Mouse (Mus musculus): ENCODE measurements around the gene Actr1b. TPM values are rescaled to one million over a fixed set of nuclear protein-coding genes. Genes with fewer than 3 reads are reported as not detected.

Gene Actr1b
- total and polyA plus RNA-seq, 3 experiments: 89.8 to 98.1 (median 94.8) TPM

- peak overlapping the region; percentile 96 for H3K4me3 ChIP-seq
- H3K27ac ChIP-seq: peak overlapping the region; percentile 94
- under 1% methylated on average over 33 of the region's 33 CpGs for WGBS
- H3K9ac ChIP-seq (ENCODE audit: low read depth, low read length): peak overlapping the region; percentile 89
- DNase-seq: peak in 1 of 2 experiments; percentile 40
- H3K4me1 ChIP-seq (ENCODE audit: control insufficient read depth, insufficient read depth, low read length): peaks cover 9% of the 10 kb centered on the region
- peaks cover 1% of the 10 kb centered on the region for H3K79me2 ChIP-seq (replicated peaks; ENCODE audit: control insufficient read depth, insufficient read depth, low read length)
- TF ChIP-seq EP300 (IDR thresholded peaks at IDR 0.05; ENCODE audit: insufficient read depth, low read depth, low read length) (no peak), CTCF (IDR thresholded peaks at IDR 0.05) (peak; percentile 62)
- H3K27me3 ChIP-seq (ENCODE audit: control insufficient read depth, insufficient read depth, low read length): no peaks in the 10 kb centered on the region
- H3K36me3 ChIP-seq (ENCODE audit: control insufficient read depth, insufficient read depth, low read length): no peaks in the 10 kb centered on the region
- intact Hi-C loops (cut with DNase I): loop anchor here (1.0 kb wide), 1 partner anchor 17 kb away; no protein-coding TSS in a partner anchor
Measured at GRCm38 (mm10) chr1:36709055-36709853, 5.0 kb downstream of the Actr1b start.

- Histone ChIP-seq H3K27me3 (ENCODE audit: control insufficient read depth, insufficient read depth, low read length) (no peaks in the 10 kb centered on the region), H3K27ac (no peak overlapping the region; the same call in 1 of the 2 replicates), H3K4me3 (peak overlapping the region; percentile 96), H3K36me3 (ENCODE audit: control insufficient read depth, insufficient read depth, low read length) (no peaks in the 10 kb centered on the region), H3K4me1 (ENCODE audit: control insufficient read depth, insufficient read depth, low read length) (peaks cover 9% of the 10 kb centered on the region), H3K9ac (ENCODE audit: low read depth, low read length) (peak overlapping the region; percentile 89), H3K79me2 (replicated peaks; ENCODE audit: control insufficient read depth, insufficient read depth, low read length) (peaks cover 1% of the 10 kb centered on the region)
- intact Hi-C loops (cut with DNase I): loop anchor here (1.0 kb wide), 1 partner anchor 16 kb away; no protein-coding TSS in a partner anchor
- TF ChIP-seq CTCF (IDR thresholded peaks at IDR 0.05) (no peak), POLR2A (IDR thresholded peaks at IDR 0.05; ENCODE audit: insufficient read depth, low read depth, low read length) (no peak), EP300 (IDR thresholded peaks at IDR 0.05; ENCODE audit: insufficient read depth, low read depth, low read length) (no peak)
- DNase-seq: no peak
- 84% methylated on average over 1 of the region's 1 CpGs for WGBS
Measured at GRCm38 (mm10) chr1:36708626-36709025, 5.6 kb downstream of the Actr1b start.

DNA sequence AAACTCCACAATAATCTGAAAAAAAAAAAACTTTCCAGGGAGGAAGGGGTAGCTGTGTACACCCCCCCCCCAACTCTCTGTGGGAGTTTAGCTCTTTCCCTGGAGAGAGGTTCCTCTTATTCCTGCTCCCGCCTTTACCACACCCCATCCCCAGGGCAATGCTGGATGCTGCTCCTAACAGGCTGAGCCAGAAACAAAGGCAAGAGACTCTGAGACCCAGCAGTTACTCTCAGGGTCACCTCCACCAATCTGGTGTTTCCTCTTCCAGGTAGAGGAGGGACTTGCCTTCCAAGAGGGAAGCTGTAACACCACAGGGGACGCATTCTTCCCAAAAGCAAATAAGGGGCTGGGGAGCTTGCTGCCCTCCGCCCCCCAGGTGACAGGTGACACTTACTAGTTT, 6.4 kb downstream of the Actr1b start:
- no peak overlapping the region for H3K4me3 ChIP-seq
- H3K36me3 ChIP-seq (ENCODE audit: control insufficient read depth, insufficient read depth, low read length): no peaks in the 10 kb centered on the region
- no peak for DNase-seq
- H3K9ac ChIP-seq (ENCODE audit: low read depth, low read length): no peak overlapping the region
- 79% methylated on average over 3 of the region's 3 CpGs for WGBS
- H3K27ac ChIP-seq: no peak overlapping the region
- TF ChIP-seq POLR2A (IDR thresholded peaks at IDR 0.05; ENCODE audit: insufficient read depth, low read depth, low read length): no peak
- TF ChIP-seq CTCF (IDR thresholded peaks at IDR 0.05): no peak
- no peak for TF ChIP-seq EP300 (IDR thresholded peaks at IDR 0.05; ENCODE audit: insufficient read depth, low read depth, low read length)
- intact Hi-C loops (cut with DNase I): no loop called here
- no peaks in the 10 kb centered on the region for H3K27me3 ChIP-seq (ENCODE audit: control insufficient read depth, insufficient read depth, low read length)
- H3K79me2 ChIP-seq (replicated peaks; ENCODE audit: control insufficient read depth, insufficient read depth, low read length): peaks cover 1% of the 10 kb centered on the region
- H3K4me1 ChIP-seq (ENCODE audit: control insufficient read depth, insufficient read depth, low read length): peaks cover 9% of the 10 kb centered on the region

GRCm38 (mm10) chr1:36707166-36707565, 7.1 kb downstream of the Actr1b start:
- no peaks in the 10 kb centered on the region for H3K27me3 ChIP-seq (ENCODE audit: control insufficient read depth, insufficient read depth, low read length)
- WGBS: 67% methylated on average over 2 of the region's 2 CpGs
- no peaks in the 10 kb centered on the region for H3K36me3 ChIP-seq (ENCODE audit: control insufficient read depth, insufficient read depth, low read length)
- peaks cover 1% of the 10 kb centered on the region for H3K79me2 ChIP-seq (replicated peaks; ENCODE audit: control insufficient read depth, insufficient read depth, low read length)
- DNase-seq: no peak
- H3K27ac ChIP-seq: no peak overlapping the region
- H3K4me1 ChIP-seq (ENCODE audit: control insufficient read depth, insufficient read depth, low read length): peaks cover 9% of the 10 kb centered on the region
- intact Hi-C loops (cut with DNase I): no loop called here
- no peak overlapping the region for H3K4me3 ChIP-seq
- TF ChIP-seq EP300 (IDR thresholded peaks at IDR 0.05; ENCODE audit: insufficient read depth, low read depth, low read length) (no peak), CTCF (IDR thresholded peaks at IDR 0.05) (no peak), POLR2A (IDR thresholded peaks at IDR 0.05; ENCODE audit: insufficient read depth, low read depth, low read length) (no peak)
- H3K9ac ChIP-seq (ENCODE audit: low read depth, low read length): no peak overlapping the region

GRCm38 (mm10) chr1:36697030-36697429, 17.2 kb downstream of the Actr1b start:
- Histone ChIP-seq H3K36me3 (ENCODE audit: control insufficient read depth, insufficient read depth, low read length) (no peaks in the 10 kb centered on the region; the same call in none of the 2 replicates), H3K4me1 (ENCODE audit: control insufficient read depth, insufficient read depth, low read length) (peaks cover 2% of the 10 kb centered on the region; the same call in 1 of the 2 replicates), H3K27ac (no peak overlapping the region), H3K79me2 (replicated peaks; ENCODE audit: control insufficient read depth, insufficient read depth, low read length) (no peaks in the 10 kb centered on the region), H3K27me3 (ENCODE audit: control insufficient read depth, insufficient read depth, low read length) (no peaks in the 10 kb centered on the region), H3K9ac (ENCODE audit: low read depth, low read length) (no peak overlapping the region), H3K4me3 (no peak overlapping the region)
- DNase-seq: no peak
- intact Hi-C loops (cut with DNase I): loop anchor here (10.0 kb wide), 1 partner anchor 342 kb away; no protein-coding TSS in a partner anchor
- 65% methylated on average over 5 of the region's 5 CpGs for WGBS
- TF ChIP-seq POLR2A (IDR thresholded peaks at IDR 0.05; ENCODE audit: insufficient read depth, low read depth, low read length) (no peak), EP300 (IDR thresholded peaks at IDR 0.05; ENCODE audit: insufficient read depth, low read depth, low read length) (no peak), CTCF (IDR thresholded peaks at IDR 0.05) (no peak)

GRCm38 (mm10) chr1:36696411-36696810, 17.8 kb downstream of the Actr1b start:
- Histone ChIP-seq H3K4me3 (no peak overlapping the region), H3K27me3 (ENCODE audit: control insufficient read depth, insufficient read depth, low read length) (no peaks in the 10 kb centered on the region), H3K4me1 (ENCODE audit: control insufficient read depth, insufficient read depth, low read length) (peaks cover 2% of the 10 kb centered on the region; the same call in 1 of the 2 replicates), H3K36me3 (ENCODE audit: control insufficient read depth, insufficient read depth, low read length) (no peaks in the 10 kb centered on the region; the same call in none of the 2 replicates), H3K9ac (ENCODE audit: low read depth, low read length) (no peak overlapping the region), H3K27ac (no peak overlapping the region), H3K79me2 (replicated peaks; ENCODE audit: control insufficient read depth, insufficient read depth, low read length) (peaks cover 2% of the 10 kb centered on the region; the same call in 1 of the 2 replicates)
- TF ChIP-seq POLR2A (IDR thresholded peaks at IDR 0.05; ENCODE audit: insufficient read depth, low read depth, low read length): no peak
- no peak for TF ChIP-seq EP300 (IDR thresholded peaks at IDR 0.05; ENCODE audit: insufficient read depth, low read depth, low read length)
- TF ChIP-seq CTCF (IDR thresholded peaks at IDR 0.05): no peak
- DNase-seq: no peak
- WGBS: 34% methylated on average over 6 of the region's 6 CpGs
- intact Hi-C loops (cut with DNase I): loop anchor here (10.0 kb wide), 1 partner anchor 342 kb away; no protein-coding TSS in a partner anchor
